Mouse (Mus musculus): Measurements from ENCODE around the gene Sobp.

DNA sequence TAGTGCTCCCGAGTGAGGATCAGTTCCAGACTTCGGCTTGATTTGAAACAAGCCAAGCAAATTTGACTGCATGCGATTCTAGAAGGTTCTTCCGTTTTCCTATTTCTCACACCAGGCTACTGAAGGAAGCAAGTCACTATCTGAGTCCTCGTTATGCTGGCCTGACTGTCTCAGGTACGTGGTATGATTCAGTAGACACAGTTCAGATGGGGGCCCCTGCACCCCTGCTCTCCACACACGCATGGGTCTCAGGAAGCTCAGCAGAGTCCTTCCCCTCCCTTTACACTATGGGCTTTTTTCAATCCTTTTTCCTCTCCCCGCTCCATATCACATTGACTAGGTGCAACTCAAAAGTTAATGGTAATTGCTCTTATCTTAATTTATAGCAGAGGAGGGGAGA is 119.6 kb downstream of the Sobp start:
- TF ChIP-seq ZC3H11A (IDR thresholded peaks at IDR 0.05; ENCODE audit: borderline replicate concordance, low read depth, low read length): no peak
- no peak for TF ChIP-seq HCFC1 (IDR thresholded peaks at IDR 0.05; ENCODE audit: borderline replicate concordance, insufficient read depth, low read length)
- TF ChIP-seq CHD2 (IDR thresholded peaks at IDR 0.05; ENCODE audit: low read depth, low read length): no peak
